Mouse (Mus musculus) kidney, adult 2 months (tissue): ENCODE measurements around the gene Snx33. TPM values are rescaled to one million over a fixed set of nuclear protein-coding genes. Genes with fewer than 3 reads are reported as not detected.
"Not testable (repeated sequence)": the region's sequence is repeated elsewhere in the genome, so short reads cannot be mapped to it uniquely, and the experiment has no call there.

Experiments used
- DNase-seq: peaks from one replicate; pipeline ENCODE4 v3.0.0; 2021
- H3K27ac ChIP-seq: fragments of 200-500 bp; 2 replicates; pipeline ENCODE4 v1.5.1; 2012; ENCODE audit warnings: low read depth, low read length, control low read depth, inconsistent platforms; ENCODE audit not compliant: insufficient read depth
- H3K27me3 ChIP-seq: fragments of 200-500 bp; replicated peaks from 2 replicates; pipeline ENCODE4 v1.6.1; 2012; ENCODE audit warnings: mild to moderate bottlenecking, moderate library complexity, low read length, inconsistent platforms; ENCODE audit not compliant: control insufficient read depth, insufficient read depth
- H3K36me3 ChIP-seq: fragments of 200-500 bp; 2 replicates; pipeline ENCODE4 v1.6.1; 2012; ENCODE audit warnings: mild to moderate bottlenecking, moderate library complexity, low read length, inconsistent platforms; ENCODE audit not compliant: control insufficient read depth, insufficient read depth
- H3K4me1 ChIP-seq: fragments of 200-500 bp; 2 replicates; pipeline ENCODE4 v1.6.1; 2011; ENCODE audit warnings: low read length; ENCODE audit not compliant: control insufficient read depth, insufficient read depth
- H3K4me3 ChIP-seq: fragments of 200-500 bp; 2 replicates; pipeline ENCODE4 v1.5.1; 2011; ENCODE audit warnings: mild to moderate bottlenecking, low read depth, low read length, control low read depth; ENCODE audit not compliant: insufficient read depth
- CTCF ChIP-seq: fragments of 200-500 bp; conservative IDR thresholded peaks from 2 replicates; pipeline ENCODE4 v1.5.1; 2011; ENCODE audit warnings: low read depth, mild to moderate bottlenecking, control low read depth, low read length, moderate library complexity, mixed read lengths; ENCODE audit not compliant: insufficient read depth, insufficient read length
- POLR2A ChIP-seq: fragments of 200-500 bp; IDR thresholded peaks from one replicate; pipeline ENCODE4 v1.6.1; 2011; ENCODE audit warnings: low read depth, low read length, control low read depth
- WGBS: fragments of 180-500 bp; shearing (Covaris S2); methylation state at CpG from one replicate; pipeline ENCODE4 v1.1.7; 2018; 5-methylcytosine and 5-hydroxymethylcytosine counted together
- polyA plus RNA-seq: library from polyadenylated mRNA; depleted of rRNA; stranded (reverse); fragments of >200 nt; gene quantifications from 2 replicates; pipeline ENCODE4 v1.2.3, GENCODE M21; 2012

Snx33 gene
- polyA plus RNA-seq, 1 experiment = 12.0 TPM

- Histone ChIP-seq H3K4me3 (no peak overlapping the region), H3K27ac (no peak overlapping the region), H3K27me3 (no peaks in the 10 kb centered on the region), H3K36me3 (no peaks in the 10 kb centered on the region), H3K4me1 (no peaks in the 10 kb centered on the region)
- DNase-seq = no peak
- 53% methylated on average over 7 of the region's 7 CpGs for WGBS
- TF ChIP-seq POLR2A (no peak), CTCF (no peak)
These were observed 28.9 kb upstream of the Snx33 start for GRCm38 (mm10) chr9:56956966-56957675.

GRCm38 (mm10) chr9:56953562-56953961 lies 25.4 kb upstream of the Snx33 start:
- Histone ChIP-seq H3K4me3 (no peak overlapping the region), H3K27me3 (no peaks in the 10 kb centered on the region), H3K27ac (no peak overlapping the region), H3K4me1 (0 out of 2 replicates have a peak, but pooled peaks cover 2% of the 10 kb centered on the region), H3K36me3 (no peaks in the 10 kb centered on the region)
- WGBS = 94% methylated on average over 1 of the region's 1 CpGs
- DNase-seq = peak; percentile 14
- 0 out of 2 replicates have a peak, but pooled peaks have one; percentile 14 for TF ChIP-seq CTCF
- no peak for TF ChIP-seq POLR2A

- Histone ChIP-seq H3K27me3 (no peaks in the 10 kb centered on the region), H3K4me1 (0 out of 2 replicates have a peak, but pooled peaks cover 2% of the 10 kb centered on the region), H3K4me3 (peak within 1 kb of the TSS; percentile 84), H3K36me3 (no peaks in the 10 kb centered on the region), H3K27ac (peak within 1 kb of the TSS; percentile 89)
- DNase-seq = peak; percentile 99
- WGBS = under 1% methylated on average over 50 of the region's 50 CpGs
- TF ChIP-seq POLR2A = peak; percentile 85
- no peak for TF ChIP-seq CTCF
These were observed 22.5 kb upstream of the Snx33 start, which contains the start of gene Snupn for GRCm38 (mm10) chr9:56950414-56951400. Gene Snupn, plus strand, starts transcription at chr9:56950878.

DNA sequence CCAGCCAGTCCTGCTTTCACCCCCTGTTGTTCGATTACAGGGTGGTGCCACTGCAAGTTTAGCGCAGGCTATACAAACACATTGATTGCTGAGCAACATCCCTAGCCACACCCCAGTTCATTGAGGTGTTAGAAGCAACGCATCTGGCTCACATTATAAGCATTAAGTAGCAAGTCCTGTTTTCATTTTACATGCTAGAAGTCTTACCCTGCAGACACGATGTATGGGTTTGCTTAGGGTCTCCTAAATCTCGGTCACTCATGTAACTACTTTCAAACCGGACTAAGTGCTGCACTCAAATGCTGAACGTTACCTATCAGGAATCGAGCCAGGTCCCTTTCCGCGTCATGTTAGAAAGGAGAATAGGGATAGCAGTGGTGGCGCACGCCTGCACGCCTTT lies 21.6 kb upstream of the Snx33 start:
- TF ChIP-seq POLR2A = no peak
- TF ChIP-seq CTCF = no peak
- H3K4me1 ChIP-seq = 0 out of 2 replicates have a peak, but pooled peaks cover 2% of the 10 kb centered on the region
- no peak overlapping the region for H3K4me3 ChIP-seq
- no peak for DNase-seq
- no peaks in the 10 kb centered on the region for H3K36me3 ChIP-seq
- H3K27ac ChIP-seq = no peak overlapping the region
- H3K27me3 ChIP-seq = no peaks in the 10 kb centered on the region
- 11% methylated on average over 13 of the region's 13 CpGs for WGBS

DNA sequence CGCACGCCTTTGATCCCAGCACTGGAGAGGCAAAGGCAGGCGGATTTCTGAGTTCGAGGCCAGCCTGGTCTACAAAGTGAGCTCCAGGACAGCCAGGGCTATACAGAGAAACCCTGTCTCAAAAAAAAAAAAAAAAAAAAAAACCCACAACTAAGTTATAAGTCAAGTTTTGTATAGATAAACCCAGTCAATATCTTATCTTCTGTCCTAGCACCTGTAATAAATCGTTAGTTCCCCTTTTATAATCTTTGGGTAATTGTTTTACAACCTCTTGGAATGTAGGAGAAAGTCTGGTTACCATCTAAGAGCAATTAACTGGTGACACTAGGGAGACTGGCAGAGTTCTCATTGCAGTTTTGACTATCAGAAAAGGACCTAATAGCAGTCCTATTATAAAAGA lies 20.5 kb upstream of the Snx33 start:
- H3K4me1 ChIP-seq, DNase-seq, H3K27ac ChIP-seq, H3K36me3 ChIP-seq, H3K4me3 ChIP-seq, H3K27me3 ChIP-seq: not testable (repeated sequence)
- 70% methylated on average over 5 of the region's 5 CpGs for WGBS

DNA sequence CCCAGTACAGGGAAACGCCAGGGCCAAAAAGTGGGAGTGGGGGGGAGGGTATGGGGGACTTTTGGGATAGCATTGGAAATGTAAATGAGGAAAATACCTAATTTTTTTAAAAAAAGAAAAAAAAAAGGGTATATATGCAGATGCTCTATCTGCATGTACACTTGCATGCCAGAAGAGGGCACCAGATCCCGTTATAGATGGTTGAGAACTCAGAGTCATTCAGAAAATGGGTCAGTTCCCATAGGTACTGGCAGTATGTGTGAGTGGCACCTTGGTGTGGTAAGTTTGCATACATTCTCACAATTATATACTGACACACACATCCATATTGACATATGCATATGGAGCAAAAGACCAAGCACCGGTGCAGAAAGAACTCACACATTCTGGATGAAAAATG lies 19.3 kb upstream of the Snx33 start:
- WGBS = 31% methylated on average over 3 of the region's 3 CpGs
- DNase-seq = peak; percentile 66
- H3K27ac ChIP-seq, H3K4me3 ChIP-seq, H3K4me1 ChIP-seq, H3K27me3 ChIP-seq, H3K36me3 ChIP-seq: not testable (repeated sequence)
- TF ChIP-seq CTCF = peak; percentile 41

GRCm38 (mm10) chr9:56938374-56938773 lies 10.2 kb upstream of the Snx33 start:
- Histone ChIP-seq H3K27ac (peak overlapping the region; percentile 79), H3K36me3 (no peaks in the 10 kb centered on the region), H3K27me3 (no peaks in the 10 kb centered on the region), H3K4me3 (peak overlapping the region; percentile 69), H3K4me1 (peaks cover 3% of the 10 kb centered on the region)
- DNase-seq = peak; percentile 82
- TF ChIP-seq CTCF (no peak), POLR2A (no peak)
- WGBS = 0% methylated on average over 7 of the region's 7 CpGs
